8 mouse cellular contexts compared by ENCODE assay signal in the genomic region with DNA sequence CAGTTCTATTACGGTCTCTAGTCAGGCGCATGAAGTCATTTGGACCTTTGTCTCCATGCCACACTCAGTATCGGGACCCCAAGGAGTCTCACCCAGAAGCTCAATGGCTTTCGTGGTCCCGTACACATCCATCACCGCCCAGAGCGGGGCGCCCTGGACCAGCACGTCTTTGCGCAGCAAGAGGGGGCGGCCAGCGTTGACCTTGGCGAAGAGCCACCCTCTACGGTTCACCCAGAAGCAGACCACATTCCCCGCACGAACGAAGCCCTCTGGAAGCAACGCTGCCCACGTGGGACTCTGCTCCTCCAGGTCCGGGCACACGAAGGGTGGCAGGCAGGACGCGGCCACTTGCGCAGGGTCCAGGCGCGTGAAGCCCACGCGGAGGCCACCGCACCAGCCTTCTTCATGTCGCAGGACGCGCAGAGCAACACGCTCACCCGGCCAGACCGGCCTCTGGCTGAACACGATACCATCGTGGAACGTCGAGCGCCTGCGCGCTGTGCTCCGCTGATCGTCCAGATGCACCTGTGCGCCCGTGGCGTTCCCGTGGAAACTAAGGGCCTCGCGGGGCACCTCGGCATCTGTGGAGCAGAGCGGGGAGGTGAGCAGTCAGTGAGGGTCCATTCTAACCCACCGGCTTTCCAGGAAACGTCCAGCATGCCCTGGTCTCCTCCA. TPM values are rescaled to one million over a fixed set of nuclear protein-coding genes. Genes with fewer than 3 reads are reported as not detected.
A peak's percentile ranks its signal among the peaks of the same experiment; 100 is the strongest.
DNase-seq lines count a peak whose midpoint lies in the region; ATAC-seq and TF ChIP-seq lines count a peak whose summit lies in the region.

No protein-coding gene starts in this region.

- no peak for DNase-seq in heart, adult 11 months
- DNase-seq in spleen, adult 18-20 months: no peak
- DNase-seq in spleen, postnatal 14 days (ENCODE audit: low spot score in 2 of 2): no peak

- 27% methylated on average over 54 of the region's 54 CpGs for WGBS in heart, embryonic 14.5 days
- 52% methylated on average over 54 of the region's 54 CpGs for WGBS in forebrain, embryonic 12.5 days
- 33% methylated on average over 54 of the region's 54 CpGs for WGBS in limb, embryonic 13.5 days

- 0 out of 2 replicates have a peak, but pooled peaks cover 8% of the 10 kb centered on the region for H3K27me3 ChIP-seq in heart, embryonic 14.5 days (ENCODE audit: control insufficient read depth, insufficient read depth, low read length)
- H3K27me3 ChIP-seq in E14TG2a.4 (ENCODE audit: insufficient read depth, low read length): peaks cover 84% of the 10 kb centered on the region
- H3K27me3 ChIP-seq in forebrain, embryonic 12.5 days: peaks cover 20% of the 10 kb centered on the region
- H3K27me3 ChIP-seq in limb, embryonic 13.5 days: peaks cover 39% of the 10 kb centered on the region

- no peaks in the 10 kb centered on the region for H3K36me3 ChIP-seq in heart, embryonic 14.5 days (ENCODE audit: control insufficient read depth, insufficient read depth, low read length)
- no peaks in the 10 kb centered on the region for H3K36me3 ChIP-seq in E14TG2a.4 (ENCODE audit: insufficient read depth, low read length)
- no peaks in the 10 kb centered on the region for H3K36me3 ChIP-seq in forebrain, embryonic 12.5 days (replicated peaks)
- no peaks in the 10 kb centered on the region for H3K36me3 ChIP-seq in limb, embryonic 13.5 days

- ATAC-seq in heart, embryonic 14.5 days (ENCODE audit: insufficient number of reproducible peaks, insufficient read depth, low FRiP score, low read depth): no peak
- ATAC-seq in forebrain, embryonic 12.5 days (ENCODE audit: low FRiP score): no peak
- ATAC-seq in limb, embryonic 13.5 days (ENCODE audit: low FRiP score, low read depth): no peak
- no peak for ATAC-seq in activated CD4-positive, CD25-positive, alpha-beta regulatory T cell, adult 4 months

- H3K27ac ChIP-seq in heart, embryonic 14.5 days (replicated peaks in 1 of 2; ENCODE audit: control insufficient read depth in 1 of 2, insufficient read depth in 1 of 2, low read depth in 2 of 2, low read length in 2 of 2): no peak overlapping the region
- H3K27ac ChIP-seq in forebrain, embryonic 12.5 days: no peak overlapping the region
- no peak overlapping the region for H3K27ac ChIP-seq in limb, embryonic 13.5 days

- H3K4me2 ChIP-seq in heart, embryonic 14.5 days (ENCODE audit: low read length): peak overlapping the region; percentile 63
- H3K4me2 ChIP-seq in forebrain, embryonic 12.5 days: peak overlapping the region; percentile 29
- H3K4me2 ChIP-seq in limb, embryonic 13.5 days (replicated peaks): peak overlapping the region; percentile 55

- H3K9me3 ChIP-seq in heart, embryonic 14.5 days (ENCODE audit: control insufficient read depth, low read length): no peaks in the 10 kb centered on the region
- H3K9me3 ChIP-seq in E14TG2a.4 (ENCODE audit: low read length): no peaks in the 10 kb centered on the region
- H3K9me3 ChIP-seq in forebrain, embryonic 12.5 days: no peaks in the 10 kb centered on the region
- H3K9me3 ChIP-seq in limb, embryonic 13.5 days: no peaks in the 10 kb centered on the region

- H3K4me3 ChIP-seq in heart, embryonic 14.5 days (ENCODE audit: control insufficient read depth in 1 of 2, insufficient read depth in 1 of 2, low read depth in 1 of 2, low read length in 2 of 2): peak overlapping the region; percentile 22 to 25; a peak in 3 of 4 replicates
- H3K4me3 ChIP-seq in E14TG2a.4 (replicated peaks; ENCODE audit: low read length): peak overlapping the region; percentile 78
- peak overlapping the region; percentile 15 for H3K4me3 ChIP-seq in forebrain, embryonic 12.5 days (replicated peaks)
- peak overlapping the region; percentile 21 for H3K4me3 ChIP-seq in limb, embryonic 13.5 days

- peaks cover 38 to 39% of the 10 kb centered on the region in 2 experiments for H3K4me1 ChIP-seq in heart, embryonic 14.5 days (ENCODE audit: control insufficient read depth in 2 of 2, insufficient read depth in 2 of 2, low read length in 2 of 2)
- peaks cover 29% of the 10 kb centered on the region for H3K4me1 ChIP-seq in E14TG2a.4 (replicated peaks; ENCODE audit: low read depth, low read length)
- no peaks in the 10 kb centered on the region for H3K4me1 ChIP-seq in forebrain, embryonic 12.5 days
- H3K4me1 ChIP-seq in limb, embryonic 13.5 days: 0 out of 2 replicates have a peak, but pooled peaks cover 13% of the 10 kb centered on the region

- H3K9ac ChIP-seq in heart, embryonic 14.5 days (ENCODE audit: low read length): peak overlapping the region; percentile 28
- H3K9ac ChIP-seq in forebrain, embryonic 12.5 days: no peak overlapping the region
- no peak overlapping the region for H3K9ac ChIP-seq in limb, embryonic 13.5 days

- no peak for TF ChIP-seq CTCF in E14TG2a.4 (conservative IDR thresholded peaks at IDR 0.05; ENCODE audit: low read length)

RNA-seq across cellular contexts. Expression of a gene that starts 5.2 kb away (rescaled TPM):
- 4.6 and 5.2 TPM in 2 replicates for polyA plus RNA-seq in heart, embryonic 14.5 days (2014; fragmentation: Nextera tagmentation; extraction: Ambion mirVana)
- polyA plus RNA-seq in forebrain, embryonic 12.5 days (2016; fragmentation: Nextera tagmentation; extraction: Ambion mirVana): 0.34 and 0.45 TPM in 2 replicates
- polyA plus RNA-seq in limb, embryonic 13.5 days (2015; fragmentation: Nextera tagmentation; extraction: Ambion mirVana): 0.83 and 2.0 TPM in 2 replicates
- 10 to 100 TPM; 62.2 to 87.1 TPM for polyA plus RNA-seq in activated CD4-positive, CD25-positive, alpha-beta regulatory T cell, adult 4 months (2017; shearing (Covaris generic))

RNA-seq across cellular contexts. Expression of a gene that starts 24.7 kb away (rescaled TPM):
- polyA plus RNA-seq in heart, embryonic 14.5 days (2014; fragmentation: Nextera tagmentation; extraction: Ambion mirVana): 50.1 and 50.5 TPM in 2 replicates
- 59.8 and 65.3 TPM in 2 replicates for polyA plus RNA-seq in forebrain, embryonic 12.5 days (2016; fragmentation: Nextera tagmentation; extraction: Ambion mirVana)
- polyA plus RNA-seq in limb, embryonic 13.5 days (2015; fragmentation: Nextera tagmentation; extraction: Ambion mirVana): 52.4 and 54.6 TPM in 2 replicates
- polyA plus RNA-seq in activated CD4-positive, CD25-positive, alpha-beta regulatory T cell, adult 4 months (2017; shearing (Covaris generic)): 10 to 100 TPM; 19.1 to 22.8 TPM

RNA-seq across cellular contexts. Expression of a gene that starts 38.3 kb away (rescaled TPM):
- polyA plus RNA-seq in heart, embryonic 14.5 days (2014; fragmentation: Nextera tagmentation; extraction: Ambion mirVana): 10.3 and 12.5 TPM in 2 replicates
- 2.0 and 2.1 TPM in 2 replicates for polyA plus RNA-seq in forebrain, embryonic 12.5 days (2016; fragmentation: Nextera tagmentation; extraction: Ambion mirVana)
- 6.7 and 9.2 TPM in 2 replicates for polyA plus RNA-seq in limb, embryonic 13.5 days (2015; fragmentation: Nextera tagmentation; extraction: Ambion mirVana)
- 10 to 100 TPM; 74.3 to 91.9 TPM for polyA plus RNA-seq in activated CD4-positive, CD25-positive, alpha-beta regulatory T cell, adult 4 months (2017; shearing (Covaris generic))

Comparison
In these comparisons a context has a peak if more than half of its experiments do, and no peak if none do; other contexts are left out.
1. H3K4me3 ChIP-seq: peak in every context shown above with its lines; median percentile 78 in E14TG2a.4; 24 in heart, embryonic 14.5 days; 21 in limb, embryonic 13.5 days; 15 in forebrain, embryonic 12.5 days.
2. RNA of a gene that starts 5.2 kb away (polyA plus RNA-seq): 62.2 to 87.1 TPM in activated CD4-positive, CD25-positive, alpha-beta regulatory T cell, adult 4 months; 4.6 to 5.2 TPM in heart, embryonic 14.5 days, 0.83 to 2.0 TPM in limb, embryonic 13.5 days and 0.34 to 0.45 TPM in forebrain, embryonic 12.5 days; every median in the first group is over 10 times any median in the second.
3. Peak in every context shown above with its lines, with median percentiles within 50 percentile points of each other: H3K4me2 ChIP-seq.